Mouse (Mus musculus) erythroblast, embryonic 14.5 days (primary cell): Measurements from ENCODE around the gene Clec10a.

Source experiments
- GATA1 ChIP-seq: IDR thresholded peaks from 2 replicates; pipeline ENCODE4 v1.6.1; 2012; ENCODE audit warnings: low read length, inconsistent platforms, mixed read lengths
- TAL1 ChIP-seq: IDR thresholded peaks from 3 replicates; pipeline ENCODE4 v1.6.1; 2012; ENCODE audit warnings: low read length, inconsistent platforms, mixed read lengths

DNA sequence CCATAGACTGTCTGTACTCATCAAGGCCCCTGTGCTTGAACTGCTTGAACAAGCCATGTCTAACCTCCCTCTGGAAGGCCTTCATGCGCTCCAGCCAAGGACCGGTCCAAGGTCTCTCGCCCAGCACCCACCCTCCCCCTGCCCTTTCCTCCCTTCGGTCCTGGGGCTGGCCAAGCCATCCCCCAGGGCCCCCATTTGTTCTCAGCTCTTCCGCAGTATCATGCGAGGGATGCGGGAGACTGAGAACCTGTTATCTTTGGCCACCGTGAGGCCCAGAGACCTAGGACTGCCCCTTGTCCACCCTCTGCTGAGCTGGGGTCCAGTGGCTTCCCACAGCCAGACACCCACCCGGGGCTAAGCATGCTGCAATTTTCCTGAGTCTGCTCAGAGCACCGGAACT is 16.8 kb upstream of the Clec10a start:
- TF ChIP-seq GATA1 = no peak
- no peak for TF ChIP-seq TAL1
